Comparison of ENCODE assay signal across 10 mouse cellular contexts in genomic region chr12:86659447-86659968, GRCm38 (mm10). TPM values are rescaled to one million over a fixed set of nuclear protein-coding genes. Genes with fewer than 3 reads are reported as not detected.
DNase-seq lines count a peak whose midpoint lies in the region; ATAC-seq lines count a peak whose summit lies in the region.
"Had no signal": no experiment of that assay in that cellular context is flagged by ENCODE, and none has a peak within 500 bp of the region (broad histone marks: within the 10 kb centered on the region; RNA-seq: fewer than 3 reads in every experiment).

No protein-coding gene starts in this region.

- H3K36me3 ChIP-seq in heart, embryonic 16.5 days (ENCODE audit: control insufficient read depth, insufficient read depth): no peaks in the 10 kb centered on the region
- no peaks in the 10 kb centered on the region for H3K36me3 ChIP-seq in forebrain, embryonic 14.5 days (ENCODE audit: control insufficient read depth, insufficient read depth, low read length)
- H3K36me3 ChIP-seq: limb, embryonic 12.5 days had no signal

- H3K9me3 ChIP-seq in heart, embryonic 16.5 days (replicated peaks; ENCODE audit: control insufficient read depth, low read length): no peaks in the 10 kb centered on the region
- H3K9me3 ChIP-seq in forebrain, embryonic 14.5 days (replicated peaks; ENCODE audit: control insufficient read depth, low read length): no peaks in the 10 kb centered on the region
- H3K9me3 ChIP-seq: limb, embryonic 12.5 days had no signal

- H3K4me3 ChIP-seq in heart, embryonic 16.5 days (ENCODE audit: low read length): no peak overlapping the region
- H3K4me3 ChIP-seq in forebrain, embryonic 14.5 days (ENCODE audit: low read depth, low read length): no peak overlapping the region
- H3K4me3 ChIP-seq: limb, embryonic 12.5 days had no signal

- H3K4me2 ChIP-seq in heart, embryonic 16.5 days (ENCODE audit: low read depth, low read length): no peak overlapping the region
- H3K4me2 ChIP-seq in forebrain, embryonic 14.5 days (ENCODE audit: low read length): no peak overlapping the region
- H3K4me2 ChIP-seq: limb, embryonic 12.5 days had no signal

- no peak overlapping the region for H3K9ac ChIP-seq in heart, embryonic 16.5 days (ENCODE audit: low read length)
- no peak overlapping the region for H3K9ac ChIP-seq in forebrain, embryonic 14.5 days (ENCODE audit: low read length)
- H3K9ac ChIP-seq: limb, embryonic 12.5 days had no signal

- peak overlapping the region; percentile 71 for H3K27ac ChIP-seq in heart, embryonic 16.5 days (ENCODE audit: low read length)
- H3K27ac ChIP-seq in forebrain, embryonic 14.5 days (ENCODE audit: low read depth, low read length): no peak overlapping the region
- H3K27ac ChIP-seq: limb, embryonic 12.5 days had no signal

- ATAC-seq in heart, embryonic 16.5 days (replicated peaks; ENCODE audit: extremely low read depth, insufficient read depth, low FRiP score): peak; percentile 45
- peak; percentile 55; the same call in 1 of the 2 replicates for ATAC-seq in forebrain, embryonic 14.5 days

- peaks cover 3% of the 10 kb centered on the region; the same call in 1 of the 2 replicates for H3K4me1 ChIP-seq in heart, embryonic 16.5 days (ENCODE audit: control insufficient read depth, insufficient read depth, low read length)
- peaks cover 8% of the 10 kb centered on the region for H3K4me1 ChIP-seq in forebrain, embryonic 14.5 days (ENCODE audit: control insufficient read depth, insufficient read depth, low read length)

- 35% methylated on average over 6 of the region's 6 CpGs for WGBS in heart, embryonic 16.5 days
- WGBS in forebrain, embryonic 14.5 days: 7% methylated on average over 6 of the region's 6 CpGs

- DNase-seq in heart, adult 8-10 months (ENCODE audit: low spot score): no peak
- peak; percentile 6 for DNase-seq in 3T3-L1 (ENCODE audit: low read depth, low spot score)
- peak; percentile 62 for DNase-seq in forebrain, embryonic 14.5 days (ENCODE audit: low spot score)
- DNase-seq in neural tube, embryonic 10.5 days (ENCODE audit: extremely low spot score, low spot score): peak; percentile 44
- DNase-seq in testis, postnatal 10 days (ENCODE audit: low spot score): no peak
- DNase-seq in gastrocnemius, adult 18-20 months (ENCODE audit: low spot score): no peak
- DNase-seq in ovary, postnatal 10 days (ENCODE audit: low spot score): no peak
- DNase-seq: cerebellum, adult 11 months had no signal

- no peaks in the 10 kb centered on the region for H3K27me3 ChIP-seq in heart, embryonic 16.5 days (ENCODE audit: control insufficient read depth, insufficient read depth, low read length)
- H3K27me3 ChIP-seq in forebrain, embryonic 14.5 days (replicated peaks; ENCODE audit: control insufficient read depth, insufficient read depth, low read length): no peaks in the 10 kb centered on the region

RNA-seq across cellular contexts. Expression of gene Vash1, which starts 19.0 kb away (rescaled TPM):
- polyA plus RNA-seq in heart, embryonic 16.5 days (2015; fragmentation: Nextera tagmentation; extraction: Ambion mirVana): 8.9 and 11.0 TPM in 2 replicates
- 10 to 100 TPM in 3 of 4 experiments, 1 to 10 TPM in 1; 6.6 to 16.3 (median 13.3) TPM for total RNA-seq in heart, adult 8-10 months (2022)
- 25.2 and 31.7 TPM in 2 replicates for polyA plus RNA-seq in forebrain, embryonic 14.5 days (2014; fragmentation: Nextera tagmentation; extraction: Ambion mirVana)
- 1 to 10 TPM; 3.4 to 5.0 TPM for total RNA-seq in gastrocnemius, adult 18-20 months (2021)

Comparison
In these comparisons a context has a peak if more than half of its experiments do, and no peak if none do; other contexts are left out.
1. DNase-seq: peak in 3T3-L1 (single experiment), forebrain, embryonic 14.5 days (single experiment) and neural tube, embryonic 10.5 days (single experiment); none in heart, adult 8-10 months (single experiment), testis, postnatal 10 days (single experiment), gastrocnemius, adult 18-20 months (single experiment) and ovary, postnatal 10 days (single experiment).